Mouse (Mus musculus) hindbrain, embryonic 11.5 days (tissue): ENCODE measurements at regions not wholly inside any gene's neighbourhood (a gene's known extent, or its start where the extent isn't known, plus 50 kb on each side); places are given as distances from the start of the nearest gene placed in this dataset.

Experiments
- ATAC-seq: fragments of 200-750 bp; cut with Nextera tagmentation; 2 replicates; pipeline ENCODE4 v1.8.0; 2017; ENCODE audit warnings: mild to moderate bottlenecking, moderate TSS enrichment, moderate library complexity; ENCODE audit not compliant: low FRiP score
- DNase-seq: peaks from one replicate; pipeline ENCODE4 v3.0.0-alpha.2; 2015; ENCODE audit warnings: low spot score
- H3K27ac ChIP-seq: fragments of 300-500 bp; sonication (generic); 2 replicates; pipeline ENCODE4 v1.5.1; 2014; ENCODE audit warnings: mild to moderate bottlenecking, low read depth, low read length
- H3K27me3 ChIP-seq: fragments of 300-500 bp; sonication (generic); 2 replicates; pipeline ENCODE4 v1.6.1; 2014; ENCODE audit warnings: mild to moderate bottlenecking, low read length, moderate library complexity, mixed read lengths; ENCODE audit not compliant: control insufficient read depth, insufficient read depth
- H3K36me3 ChIP-seq: fragments of 300-500 bp; sonication (generic); 2 replicates; pipeline ENCODE4 v1.6.1; 2014; ENCODE audit warnings: mild to moderate bottlenecking, low read length, moderate library complexity, mixed read lengths; ENCODE audit not compliant: control insufficient read depth, insufficient read depth
- H3K4me1 ChIP-seq: fragments of 300-500 bp; sonication (generic); replicated peaks from 2 replicates; pipeline ENCODE4 v1.6.1; 2014; ENCODE audit warnings: low read length, mixed read lengths; ENCODE audit not compliant: control insufficient read depth, insufficient read depth
- H3K4me2 ChIP-seq: fragments of 300-500 bp; sonication (generic); replicated peaks from 2 replicates; pipeline ENCODE4 v1.6.1; 2014; ENCODE audit warnings: mild to moderate bottlenecking, low read depth, low read length
- H3K4me3 ChIP-seq: fragments of 300-500 bp; sonication (generic); 2 replicates; pipeline ENCODE4 v1.5.1; 2014; ENCODE audit warnings: low read depth, low read length
- H3K9ac ChIP-seq: fragments of 300-500 bp; sonication (generic); 2 replicates; pipeline ENCODE4 v1.6.1; 2014; ENCODE audit warnings: low read depth, low read length
- H3K9me3 ChIP-seq: fragments of 300-500 bp; sonication (generic); 2 replicates; pipeline ENCODE4 v1.6.1; 2016; ENCODE audit warnings: low read length; ENCODE audit not compliant: control insufficient read depth
- WGBS: fragments of 180-500 bp; shearing (Covaris S2); extraction: QIAGEN DNeasy Blood & Tissue Kit; methylation state at CpG from one replicate; pipeline ENCODE4 v1.1.7; 2014; 5-methylcytosine and 5-hydroxymethylcytosine counted together

DNA sequence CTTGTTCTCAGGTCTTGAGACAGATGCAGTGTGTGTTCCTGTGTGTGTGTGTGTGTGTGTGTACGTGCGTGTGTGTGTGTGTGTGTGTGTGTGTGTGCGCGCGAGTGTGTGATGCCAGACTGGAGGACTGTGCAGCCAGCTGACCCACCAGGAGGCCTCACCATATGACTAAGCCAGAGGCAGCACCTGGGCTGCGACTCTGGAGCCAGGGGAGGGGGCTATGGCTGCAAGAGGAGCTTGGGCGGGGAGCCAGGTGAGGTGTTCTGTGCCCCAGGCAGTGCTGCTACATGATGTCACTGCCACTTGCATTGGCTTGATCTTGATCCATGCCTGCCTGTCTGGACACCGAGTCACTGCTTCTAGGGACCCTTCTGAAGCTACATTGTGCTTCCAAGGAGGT is 517.1 kb downstream of the Vrk1 start:
- WGBS, result 63% methylated on average over 8 of the region's 8 CpGs
- no peaks in the 10 kb centered on the region for H3K9me3 ChIP-seq
- DNase-seq (no peak), ATAC-seq (no peak)
- no peaks in the 10 kb centered on the region for H3K36me3 ChIP-seq
- H3K27ac ChIP-seq, result no peak overlapping the region
- no peak overlapping the region for H3K4me3 ChIP-seq
- H3K4me1 ChIP-seq, result peaks cover 3% of the 10 kb centered on the region; the same call in 1 of the 2 replicates
- H3K4me2 ChIP-seq, result no peak overlapping the region
- 0 out of 2 replicates have a peak, but pooled peaks cover 3% of the 10 kb centered on the region for H3K27me3 ChIP-seq
- H3K9ac ChIP-seq, result no peak overlapping the region

DNA sequence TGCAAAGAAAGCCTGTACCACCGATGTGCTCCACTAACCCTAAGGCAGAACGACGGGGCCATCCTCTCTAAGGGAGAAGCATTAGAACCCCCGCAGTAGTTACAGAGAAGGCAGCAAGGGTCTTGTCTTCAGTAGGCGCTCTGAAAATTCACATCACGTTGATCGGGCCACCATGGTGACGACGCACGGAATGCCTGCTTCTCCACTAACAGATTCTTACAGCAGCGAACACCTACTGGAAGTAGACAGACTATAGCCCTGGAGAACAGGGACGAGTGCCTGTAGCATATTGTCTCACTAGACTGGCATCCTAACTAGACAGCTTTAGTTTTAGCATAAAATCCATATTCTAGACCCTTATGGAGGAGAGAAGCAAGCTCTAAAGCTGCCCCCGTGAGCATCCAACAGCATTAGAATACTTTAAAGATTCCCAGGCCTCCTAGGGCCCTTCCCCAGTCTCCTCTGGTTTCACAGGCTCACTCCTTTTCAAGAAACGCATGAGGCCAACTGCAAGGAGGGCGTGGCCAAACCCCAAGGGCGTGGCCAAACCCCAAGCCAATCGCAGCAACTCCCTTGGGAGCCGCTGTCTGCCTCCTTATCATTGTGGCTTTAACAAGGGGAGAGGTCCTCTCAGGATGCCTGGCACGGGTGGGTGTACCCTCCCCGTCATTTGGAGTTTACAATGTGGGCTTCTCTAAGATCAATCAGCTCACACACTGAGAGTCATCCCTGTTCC is 517.8 kb downstream of the Vrk1 start:
- Histone ChIP-seq H3K4me3 (no peak overlapping the region), H3K9me3 (no peaks in the 10 kb centered on the region), H3K4me1 (peaks cover 3% of the 10 kb centered on the region; the same call in 1 of the 2 replicates), H3K36me3 (no peaks in the 10 kb centered on the region), H3K9ac (no peak overlapping the region), H3K27ac (no peak overlapping the region), H3K4me2 (0 out of 2 replicates have a peak overlapping the region, but pooled peaks have one; percentile 11), H3K27me3 (0 out of 2 replicates have a peak, but pooled peaks cover 3% of the 10 kb centered on the region)
- DNase-seq, result peak; percentile 73
- WGBS, result 6% methylated on average over 20 of the region's 20 CpGs
- peak; percentile 56; the same call in 1 of the 2 replicates for ATAC-seq

DNA sequence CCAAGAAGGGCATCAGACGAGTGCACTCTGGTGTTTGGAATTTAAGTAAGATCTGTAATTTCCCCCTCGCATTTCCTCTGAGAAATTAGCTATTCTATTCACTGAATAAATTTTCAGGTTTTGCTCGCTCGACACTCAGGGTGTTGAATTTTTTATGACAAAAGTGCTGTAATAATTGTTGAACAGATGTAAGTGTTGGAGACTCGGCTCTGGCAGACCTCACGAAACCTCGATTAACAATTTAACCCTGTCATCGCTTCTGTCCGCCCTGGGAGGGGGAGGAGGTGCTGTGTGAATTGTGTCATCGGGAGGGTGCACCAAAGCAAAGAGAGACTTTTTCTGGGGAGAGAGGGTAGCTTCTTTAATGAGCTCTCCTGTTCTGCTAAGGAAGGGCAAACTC is 518.5 kb downstream of the Vrk1 start:
- no peak for ATAC-seq
- H3K27me3 ChIP-seq, result 0 out of 2 replicates have a peak, but pooled peaks cover 3% of the 10 kb centered on the region
- peaks cover 3% of the 10 kb centered on the region; the same call in 1 of the 2 replicates for H3K4me1 ChIP-seq
- H3K4me2 ChIP-seq, result no peak overlapping the region
- WGBS, result 39% methylated on average over 10 of the region's 10 CpGs
- DNase-seq, result no peak
- no peak overlapping the region for H3K9ac ChIP-seq
- no peaks in the 10 kb centered on the region for H3K36me3 ChIP-seq
- H3K27ac ChIP-seq, result no peak overlapping the region
- no peaks in the 10 kb centered on the region for H3K9me3 ChIP-seq
- no peak overlapping the region for H3K4me3 ChIP-seq

DNA sequence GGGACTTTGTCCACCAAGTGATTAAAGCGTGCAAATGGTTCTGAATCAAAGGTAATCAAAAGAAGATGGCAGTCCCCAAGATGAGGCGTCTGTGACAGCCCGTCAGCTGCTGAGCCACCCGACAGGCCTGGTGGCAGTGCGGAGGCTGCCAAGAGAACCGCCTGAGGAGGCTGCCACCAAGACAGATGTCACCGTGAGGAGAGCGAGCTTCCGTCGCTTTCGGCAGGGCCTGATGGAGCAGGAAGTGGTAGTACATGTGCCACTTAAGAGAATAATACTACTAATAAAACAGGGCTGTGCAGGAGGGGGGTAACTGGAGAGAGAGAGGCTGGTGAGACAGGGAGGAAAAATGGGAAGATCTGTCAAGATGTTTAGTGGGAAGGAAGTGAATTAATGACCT is 519.1 kb downstream of the Vrk1 start:
- Histone ChIP-seq H3K4me3 (no peak overlapping the region), H3K9me3 (no peaks in the 10 kb centered on the region), H3K36me3 (no peaks in the 10 kb centered on the region), H3K27ac (no peak overlapping the region), H3K27me3 (0 out of 2 replicates have a peak, but pooled peaks cover 3% of the 10 kb centered on the region), H3K4me2 (no peak overlapping the region), H3K4me1 (peaks cover 3% of the 10 kb centered on the region; the same call in 1 of the 2 replicates), H3K9ac (no peak overlapping the region)
- 52% methylated on average over 11 of the region's 11 CpGs for WGBS
- no peak for DNase-seq
- ATAC-seq, result no peak

DNA sequence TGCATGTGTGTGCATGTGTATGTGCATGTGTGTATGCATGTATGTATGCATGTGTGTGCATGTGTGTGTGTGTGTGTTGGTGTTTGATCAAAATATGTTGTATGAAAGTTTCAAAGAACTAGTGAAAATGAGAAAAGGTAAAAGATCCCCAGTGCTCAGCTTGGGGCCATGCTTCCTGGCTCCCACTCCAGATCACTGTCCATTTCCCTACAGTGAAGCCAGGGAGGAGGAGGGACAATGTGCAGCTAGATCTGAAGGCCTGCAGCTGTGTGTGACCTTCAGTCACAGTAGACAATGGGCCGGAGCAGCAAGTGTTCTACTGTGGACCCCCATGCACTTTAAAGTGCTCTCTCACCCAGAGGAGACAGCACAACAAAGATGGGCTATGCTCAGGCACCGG is 525.1 kb downstream of the Vrk1 start:
- 30% methylated on average over 2 of the region's 2 CpGs for WGBS
- no peak overlapping the region for H3K9ac ChIP-seq

DNA sequence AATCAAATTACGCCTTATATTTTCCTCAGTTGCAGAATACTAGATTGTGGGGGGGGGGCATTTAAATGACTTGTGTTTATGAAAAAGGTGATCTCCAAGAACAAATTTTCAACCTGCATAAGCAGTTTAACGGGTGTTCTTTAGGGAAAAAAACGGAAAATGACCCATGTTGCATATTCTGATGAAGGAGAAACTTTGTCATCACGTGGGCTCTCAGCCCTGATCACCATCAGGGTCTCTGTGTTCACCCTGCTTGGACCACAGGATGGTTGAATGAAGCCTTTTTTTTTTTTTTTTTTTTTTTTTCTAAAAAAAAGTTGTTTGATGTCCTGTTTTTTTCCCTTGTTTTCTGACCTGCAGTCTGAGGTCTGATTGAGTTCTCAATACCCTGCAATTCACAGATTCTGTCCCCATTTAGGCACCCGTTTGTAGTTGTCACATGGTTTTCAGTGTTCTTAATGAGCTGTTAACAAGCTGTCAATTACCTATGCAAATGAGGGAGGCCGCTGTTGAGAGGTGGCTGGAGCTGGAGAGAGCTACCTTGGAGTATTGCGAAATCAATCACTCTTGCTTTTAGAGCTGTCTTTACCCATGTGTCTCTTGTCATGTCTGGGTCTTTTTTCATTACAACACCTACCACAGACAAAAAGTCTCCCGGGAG is 525.7 kb downstream of the Vrk1 start:
- no peaks in the 10 kb centered on the region; the same call in 1 of the 2 replicates for H3K4me1 ChIP-seq
- no peaks in the 10 kb centered on the region for H3K36me3 ChIP-seq
- peak; percentile 30 for DNase-seq
- 27% methylated on average over 8 of the region's 8 CpGs for WGBS
- H3K27me3 ChIP-seq, result no peaks in the 10 kb centered on the region; the same call in 1 of the 2 replicates
- H3K4me2 ChIP-seq, result no peak overlapping the region
- no peak overlapping the region for H3K4me3 ChIP-seq
- H3K9ac ChIP-seq, result no peak overlapping the region
- peak; percentile 51 for ATAC-seq
- H3K9me3 ChIP-seq, result 0 out of 2 replicates have a peak, but pooled peaks cover 3% of the 10 kb centered on the region
- H3K27ac ChIP-seq, result no peak overlapping the region

More for the DNA sequence above, 525.1 kb downstream of the Vrk1 start:
- Histone ChIP-seq H3K27me3 (no peaks in the 10 kb centered on the region; the same call in 1 of the 2 replicates), H3K36me3 (no peaks in the 10 kb centered on the region), H3K9me3 (0 out of 2 replicates have a peak, but pooled peaks cover 3% of the 10 kb centered on the region), H3K4me3 (no peak overlapping the region), H3K4me1 (no peaks in the 10 kb centered on the region; the same call in 1 of the 2 replicates), H3K4me2 (no peak overlapping the region), H3K27ac (no peak overlapping the region)
- DNase-seq (no peak), ATAC-seq (no peak)

DNA sequence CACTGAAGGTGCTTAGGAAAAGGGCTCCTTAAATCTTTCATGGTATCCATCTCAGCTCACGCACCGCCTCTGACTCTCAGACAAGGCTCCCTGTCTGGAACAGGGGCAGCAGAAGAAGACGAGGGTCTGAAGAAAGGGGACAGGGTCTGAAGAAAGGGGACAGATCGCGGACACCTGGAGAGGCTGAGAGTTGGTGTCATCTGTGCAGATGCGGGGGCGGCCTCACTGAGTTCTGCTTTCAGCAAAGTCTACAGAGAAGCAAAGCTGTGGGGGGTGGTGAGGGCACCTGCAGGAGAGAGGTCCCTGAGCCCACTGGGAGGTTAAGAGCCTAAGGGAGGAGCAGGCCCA is 526.2 kb downstream of the Vrk1 start:
- DNase-seq (no peak), ATAC-seq (0 out of 2 replicates have a peak, but pooled peaks have one; percentile 4)
- WGBS, result 7% methylated on average over 7 of the region's 7 CpGs
- Histone ChIP-seq H3K36me3 (no peaks in the 10 kb centered on the region), H3K4me2 (no peak overlapping the region), H3K9me3 (0 out of 2 replicates have a peak, but pooled peaks cover 3% of the 10 kb centered on the region), H3K27ac (no peak overlapping the region), H3K4me1 (no peaks in the 10 kb centered on the region; the same call in 1 of the 2 replicates), H3K4me3 (no peak overlapping the region), H3K27me3 (no peaks in the 10 kb centered on the region; the same call in 1 of the 2 replicates), H3K9ac (no peak overlapping the region)

DNA sequence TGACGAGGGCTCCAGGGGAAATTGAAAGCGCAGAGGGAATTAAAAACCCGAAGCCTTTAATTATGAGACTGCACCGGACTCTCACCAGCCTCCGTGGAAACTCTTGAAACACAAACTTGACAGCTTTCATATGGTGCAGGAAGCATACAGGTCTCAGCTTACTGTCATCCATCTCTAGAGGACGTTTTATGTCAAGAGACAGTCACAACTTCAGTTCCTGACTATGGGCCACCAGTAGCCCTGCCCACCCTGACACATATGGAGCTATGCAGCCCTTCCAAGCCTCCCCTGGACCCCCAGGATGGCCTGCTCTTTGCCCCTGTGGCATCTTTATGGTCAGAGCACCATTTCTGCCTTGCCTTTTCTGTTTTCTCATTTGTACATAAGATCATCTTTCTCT is 530.0 kb downstream of the Vrk1 start:
- Histone ChIP-seq H3K27ac (no peak overlapping the region), H3K27me3 (no peaks in the 10 kb centered on the region), H3K36me3 (no peaks in the 10 kb centered on the region), H3K4me3 (no peak overlapping the region), H3K9me3 (0 out of 2 replicates have a peak, but pooled peaks cover 3% of the 10 kb centered on the region), H3K9ac (no peak overlapping the region), H3K4me1 (no peaks in the 10 kb centered on the region; the same call in 1 of the 2 replicates), H3K4me2 (no peak overlapping the region)
- no peak for ATAC-seq
- WGBS, result 77% methylated on average over 6 of the region's 6 CpGs
- no peak for DNase-seq
